Mouse (Mus musculus): Measurements from ENCODE around the gene Myoc. TPM values are rescaled to one million over a fixed set of nuclear protein-coding genes. Genes with fewer than 3 reads are reported as not detected.

Myoc gene
- total RNA-seq (2023) = not detected in 2 replicates

GRCm38 (mm10) chr1:162639051-162639750 lies at the start of gene Myoc:
Gene Myoc (plus strand): TSS chr1:162639155.

GRCm38 (mm10) chr1:162658119-162658518 lies 19.2 kb downstream of the Myoc start, which contains the start of gene Myocos:
Gene Myocos (minus strand): TSS chr1:162658219.

Other genes with a start within 250 kb of the Myoc start
- gene Dnm3, start 161.1 kb upstream of the Myoc start, total RNA-seq (2023) = not detected in 2 replicates
- gene Mettl13, start 90.6 kb upstream of the Myoc start, total RNA-seq (2023) = 2.9 and 6.1 TPM in 2 replicates
- 91.0 and 128 TPM in 2 replicates for gene Vamp4, start 68.6 kb upstream of the Myoc start, total RNA-seq (2023)
- gene Myocos, start 19.1 kb downstream of the Myoc start, total RNA-seq (2023) = not detected in 2 replicates
- 169 and 204 TPM in 2 replicates for gene Prrc2c, start 101.4 kb downstream of the Myoc start, total RNA-seq (2023)
- not detected in 2 replicates for gene Fmo4, start 174.8 kb downstream of the Myoc start, total RNA-seq (2023)
- not detected in 2 replicates for gene Fmo1, start 227.5 kb downstream of the Myoc start, total RNA-seq (2023)

Measured in neutrophil, adult 65 days (primary cell).